Mouse (Mus musculus) limb, embryonic 11.5 days (tissue): ENCODE measurements at regions not wholly inside any gene's neighbourhood (a gene's known extent, or its start where the extent isn't known, plus 50 kb on each side); places are given as distances from the start of the nearest gene placed in this dataset.

ENCODE experiments used
- ATAC-seq: fragments of 200-750 bp; cut with Nextera tagmentation; 2 replicates; pipeline ENCODE4 v1.8.0; 2017; ENCODE audit warnings: low read depth; ENCODE audit not compliant: insufficient number of reproducible peaks, low FRiP score, low TSS enrichment
- DNase-seq: peaks from one replicate; pipeline ENCODE4 v3.0.0-alpha.2; 2015; ENCODE audit warnings: low spot score
- H3K27ac ChIP-seq: fragments of 300-500 bp; sonication (generic); replicated peaks from 2 replicates; pipeline ENCODE4 v1.5.1; 2014; ENCODE audit warnings: low read depth, mild to moderate bottlenecking, low read length
- H3K27me3 ChIP-seq: fragments of 300-500 bp; sonication (generic); 2 replicates; pipeline ENCODE4 v1.6.1; 2014; ENCODE audit warnings: mild to moderate bottlenecking, low read length, mixed read lengths; ENCODE audit not compliant: control insufficient read depth, insufficient read depth
- H3K36me3 ChIP-seq: fragments of 300-500 bp; sonication (generic); 2 replicates; pipeline ENCODE4 v1.6.1; 2014; ENCODE audit warnings: mild to moderate bottlenecking, low read length, moderate library complexity, mixed read lengths; ENCODE audit not compliant: control insufficient read depth, insufficient read depth
- H3K4me1 ChIP-seq: fragments of 300-500 bp; sonication (generic); 2 replicates; pipeline ENCODE4 v1.6.1; 2014; ENCODE audit warnings: low read length, mixed read lengths; ENCODE audit not compliant: control insufficient read depth, insufficient read depth
- H3K4me2 ChIP-seq: fragments of 300-500 bp; sonication (generic); 2 replicates; pipeline ENCODE4 v1.6.1; 2014; ENCODE audit warnings: low read depth, mild to moderate bottlenecking, moderate library complexity; ENCODE audit not compliant: severe bottlenecking
- H3K4me3 ChIP-seq: fragments of 300-500 bp; sonication (generic); 2 replicates; pipeline ENCODE4 v1.5.1; 2014; ENCODE audit warnings: low read depth, low read length
- H3K9ac ChIP-seq: fragments of 300-500 bp; sonication (generic); 2 replicates; pipeline ENCODE4 v1.6.1; 2014; ENCODE audit warnings: mild to moderate bottlenecking, low read length
- H3K9me3 ChIP-seq: fragments of 300-500 bp; sonication (generic); 2 replicates; pipeline ENCODE4 v1.6.1; 2016; ENCODE audit warnings: low read length; ENCODE audit not compliant: control insufficient read depth
- WGBS: fragments of 180-500 bp; shearing (Covaris S2); extraction: QIAGEN DNeasy Blood & Tissue Kit; methylation state at CpG from one replicate; pipeline ENCODE4 v1.1.7; 2014; 5-methylcytosine and 5-hydroxymethylcytosine counted together

GRCm38 (mm10) chr8:29913576-29913975, 2466.1 kb downstream of the Poteg start:
- no peaks in the 10 kb centered on the region for H3K27me3 ChIP-seq
- DNase-seq (no peak), ATAC-seq (no peak)
- WGBS, result 51% methylated on average over 1 of the region's 1 CpGs
- no peaks in the 10 kb centered on the region for H3K36me3 ChIP-seq
- no peak overlapping the region for H3K4me3 ChIP-seq
- no peak overlapping the region for H3K27ac ChIP-seq
- no peak overlapping the region for H3K9ac ChIP-seq
- no peaks in the 10 kb centered on the region for H3K9me3 ChIP-seq
- H3K4me1 ChIP-seq, result no peaks in the 10 kb centered on the region
- H3K4me2 ChIP-seq, result no peak overlapping the region

GRCm38 (mm10) chr8:29920486-29920885, 2473.0 kb downstream of the Poteg start:
- Histone ChIP-seq H3K9me3 (no peaks in the 10 kb centered on the region), H3K4me2 (no peak overlapping the region), H3K9ac (no peak overlapping the region), H3K27ac (no peak overlapping the region), H3K27me3 (no peaks in the 10 kb centered on the region), H3K36me3 (no peaks in the 10 kb centered on the region), H3K4me3 (no peak overlapping the region), H3K4me1 (no peaks in the 10 kb centered on the region)
- no peak for ATAC-seq
- no peak for DNase-seq
- 72% methylated on average over 2 of the region's 2 CpGs for WGBS

- WGBS, result 87% methylated on average over 4 of the region's 4 CpGs
- no peaks in the 10 kb centered on the region for H3K4me1 ChIP-seq
- no peak for DNase-seq
- no peaks in the 10 kb centered on the region for H3K9me3 ChIP-seq
- no peak overlapping the region for H3K27ac ChIP-seq
- no peak overlapping the region for H3K4me3 ChIP-seq
- H3K4me2 ChIP-seq, result no peak overlapping the region
- no peaks in the 10 kb centered on the region for H3K36me3 ChIP-seq
- H3K27me3 ChIP-seq, result no peaks in the 10 kb centered on the region
- H3K9ac ChIP-seq, result no peak overlapping the region
- no peak for ATAC-seq
Observed at GRCm38 (mm10) chr8:29928257-29928656, 2480.8 kb downstream of the Poteg start.

GRCm38 (mm10) chr8:29961322-29961721, 2513.9 kb downstream of the Poteg start:
- no peak for ATAC-seq
- Histone ChIP-seq H3K36me3 (no peaks in the 10 kb centered on the region), H3K4me2 (no peak overlapping the region), H3K9me3 (no peaks in the 10 kb centered on the region), H3K4me1 (no peaks in the 10 kb centered on the region), H3K27ac (no peak overlapping the region), H3K27me3 (no peaks in the 10 kb centered on the region), H3K4me3 (no peak overlapping the region), H3K9ac (no peak overlapping the region)
- DNase-seq, result no peak
- WGBS, result 89% methylated on average over 2 of the region's 2 CpGs

- no peak for DNase-seq
- Histone ChIP-seq H3K27ac (no peak overlapping the region), H3K27me3 (no peaks in the 10 kb centered on the region), H3K36me3 (no peaks in the 10 kb centered on the region), H3K4me3 (no peak overlapping the region), H3K9ac (no peak overlapping the region), H3K4me1 (no peaks in the 10 kb centered on the region; the same call in 1 of the 2 replicates), H3K9me3 (no peaks in the 10 kb centered on the region), H3K4me2 (no peak overlapping the region)
- 68% methylated on average over 4 of the region's 4 CpGs for WGBS
- ATAC-seq, result no peak
Observed at GRCm38 (mm10) chr8:29976651-29977350, 2529.3 kb downstream of the Poteg start.

GRCm38 (mm10) chr8:29978585-29979505, 2531.4 kb downstream of the Poteg start:
- Histone ChIP-seq H3K9me3 (no peaks in the 10 kb centered on the region), H3K9ac (no peak overlapping the region), H3K27me3 (no peaks in the 10 kb centered on the region), H3K4me1 (no peaks in the 10 kb centered on the region; the same call in 1 of the 2 replicates), H3K27ac (no peak overlapping the region), H3K4me3 (no peak overlapping the region), H3K36me3 (no peaks in the 10 kb centered on the region), H3K4me2 (no peak overlapping the region)
- peak; percentile 76 for ATAC-seq
- 15% methylated on average over 10 of the region's 10 CpGs for WGBS
- peak; percentile 65 for DNase-seq

- H3K27ac ChIP-seq, result no peak overlapping the region
- no peak for ATAC-seq
- H3K27me3 ChIP-seq, result no peaks in the 10 kb centered on the region
- H3K4me1 ChIP-seq, result no peaks in the 10 kb centered on the region
- no peak for DNase-seq
- no peaks in the 10 kb centered on the region for H3K9me3 ChIP-seq
- H3K4me3 ChIP-seq, result no peak overlapping the region
- 78% methylated on average over 2 of the region's 2 CpGs for WGBS
- H3K4me2 ChIP-seq, result no peak overlapping the region
- H3K36me3 ChIP-seq, result no peaks in the 10 kb centered on the region
- H3K9ac ChIP-seq, result no peak overlapping the region
Observed at GRCm38 (mm10) chr8:29992549-29992948, 2545.1 kb downstream of the Poteg start.

GRCm38 (mm10) chr8:29999413-29999812, 2551.9 kb downstream of the Poteg start:
- H3K9me3 ChIP-seq, result no peaks in the 10 kb centered on the region
- H3K27me3 ChIP-seq, result no peaks in the 10 kb centered on the region
- no peak overlapping the region for H3K27ac ChIP-seq
- no peaks in the 10 kb centered on the region for H3K36me3 ChIP-seq
- no peak overlapping the region for H3K4me3 ChIP-seq
- ATAC-seq (no peak), DNase-seq (no peak)
- no peak overlapping the region for H3K4me2 ChIP-seq
- no peaks in the 10 kb centered on the region for H3K4me1 ChIP-seq
- H3K9ac ChIP-seq, result no peak overlapping the region
- 94% methylated on average over 2 of the region's 2 CpGs for WGBS
